Mouse (Mus musculus): ENCODE data around the gene Fbxw28. TPM values are rescaled to one million over a fixed set of nuclear protein-coding genes. Genes with fewer than 3 reads are reported as not detected.
"Not testable (repeated sequence)": the region's sequence is repeated elsewhere in the genome, so short reads cannot be mapped to it uniquely, and the experiment has no call there.

The Fbxw28 gene
- total RNA-seq (2015) (not detected in 2 replicates), total RNA-seq (2017) (not detected in 2 replicates)

GRCm38 (mm10) chr9:109339559-109339958 lies at the start of gene Fbxw28:
Fbxw28 (minus strand) TSS chr9:109339659.
- ATAC-seq (ENCODE audit: poor library complexity, severe bottlenecking), result not testable (repeated sequence)

- not testable (repeated sequence) for ATAC-seq (ENCODE audit: poor library complexity, severe bottlenecking)
Observed at GRCm38 (mm10) chr9:109287576-109287975, 51.9 kb downstream of the Fbxw28 start, which contains the start of gene Fbxw14. Fbxw14 (minus strand) TSS chr9:109287676.

Other genes starting within 250 kb of the Fbxw28 start
- 0.11 TPM in 1 of 2 replicates, not detected in the other for gene Plxnb1, start 244.3 kb downstream of the Fbxw28 start, total RNA-seq (2015)
- gene Plxnb1, start 244.3 kb downstream of the Fbxw28 start, total RNA-seq (2017), result 0.04 TPM in 1 of 2 replicates, not detected in the other
- not detected in 2 replicates for gene Fbxw21, start 177.6 kb downstream of the Fbxw28 start, total RNA-seq (2015)
- gene Fbxw21, start 177.6 kb downstream of the Fbxw28 start, total RNA-seq (2017), result not detected in 2 replicates
- gene Fbxw13, start 143.7 kb downstream of the Fbxw28 start, total RNA-seq (2015), result not detected in 2 replicates
- not detected in 2 replicates for gene Fbxw13, start 143.7 kb downstream of the Fbxw28 start, total RNA-seq (2017)
- not detected in 2 replicates for gene Fbxw20, start 104.9 kb downstream of the Fbxw28 start, total RNA-seq (2015)
- gene Fbxw20, start 104.9 kb downstream of the Fbxw28 start, total RNA-seq (2017), result not detected in 2 replicates
- gene Fbxw14, start 52.0 kb downstream of the Fbxw28 start, total RNA-seq (2015), result not detected in 2 replicates
- gene Fbxw14, start 52.0 kb downstream of the Fbxw28 start, total RNA-seq (2017), result not detected in 2 replicates
- not detected in 2 replicates for gene Fbxw22, start 64.6 kb upstream of the Fbxw28 start, total RNA-seq (2015)
- not detected in 2 replicates for gene Fbxw22, start 64.6 kb upstream of the Fbxw28 start, total RNA-seq (2017)
- not detected in 2 replicates for gene Fbxw16, start 109.5 kb upstream of the Fbxw28 start, total RNA-seq (2015)
- gene Fbxw16, start 109.5 kb upstream of the Fbxw28 start, total RNA-seq (2017), result not detected in 2 replicates
- not detected in 2 replicates for gene Fbxw19, start 156.2 kb upstream of the Fbxw28 start, total RNA-seq (2015)
- 0.26 TPM in 1 of 2 replicates, not detected in the other for gene Fbxw19, start 156.2 kb upstream of the Fbxw28 start, total RNA-seq (2017)
- gene Fbxw15, start 228.6 kb upstream of the Fbxw28 start, total RNA-seq (2015), result not detected in 2 replicates
- not detected in 2 replicates for gene Fbxw15, start 228.6 kb upstream of the Fbxw28 start, total RNA-seq (2017)

All from megakaryocyte, adult 5-6 weeks (primary cell).